Mouse (Mus musculus): ENCODE measurements around the gene Gm572.

The Gm572 gene

GRCm38 (mm10) chr4:148667006-148667755 lies 24.1 kb downstream of the Gm572 start:
- DNase-seq: no peak

GRCm38 (mm10) chr4:148671230-148671947 lies 28.3 kb downstream of the Gm572 start:
- DNase-seq: no peak

- DNase-seq: no peak
Measured at GRCm38 (mm10) chr4:148675043-148675442, 31.9 kb downstream of the Gm572 start.

- peak; percentile 27 to 31 for DNase-seq
Measured at GRCm38 (mm10) chr4:148676188-148676960, 33.3 kb downstream of the Gm572 start.

GRCm38 (mm10) chr4:148676961-148677637 lies 34.0 kb downstream of the Gm572 start:
- DNase-seq: peak in 1 of 2 experiments; percentile 31

- no peak for DNase-seq
Measured at GRCm38 (mm10) chr4:148678105-148678504, 35.0 kb downstream of the Gm572 start.

- no peak for DNase-seq
Measured at GRCm38 (mm10) chr4:148680505-148681067, 37.5 kb downstream of the Gm572 start.

- peak; percentile 81 to 85 for DNase-seq
Measured at GRCm38 (mm10) chr4:148681429-148681828, 38.3 kb downstream of the Gm572 start.

GRCm38 (mm10) chr4:148682961-148683360 lies 39.8 kb downstream of the Gm572 start:
- no peak for DNase-seq

GRCm38 (mm10) chr4:148683539-148683938 lies 40.4 kb downstream of the Gm572 start:
- DNase-seq: no peak

GRCm38 (mm10) chr4:148686491-148686941 lies 43.4 kb downstream of the Gm572 start:
- DNase-seq: no peak

- no peak for DNase-seq
Measured at GRCm38 (mm10) chr4:148688091-148688490, 45.0 kb downstream of the Gm572 start.

- no peak for DNase-seq
Measured at GRCm38 (mm10) chr4:148691185-148691584, 48.1 kb downstream of the Gm572 start.

- no peak for DNase-seq
Measured at GRCm38 (mm10) chr4:148693417-148693959, 50.4 kb downstream of the Gm572 start.

GRCm38 (mm10) chr4:148704756-148705155 lies 61.6 kb downstream of the Gm572 start:
- peak; percentile 69 for DNase-seq

GRCm38 (mm10) chr4:148708836-148709235 lies 65.7 kb downstream of the Gm572 start:
- no peak for DNase-seq

GRCm38 (mm10) chr4:148710446-148710845 lies 67.3 kb downstream of the Gm572 start:
- no peak for DNase-seq

GRCm38 (mm10) chr4:148711323-148711722 lies 68.2 kb downstream of the Gm572 start:
- no peak for DNase-seq

GRCm38 (mm10) chr4:148712632-148713031 lies 69.5 kb downstream of the Gm572 start:
- DNase-seq: no peak

GRCm38 (mm10) chr4:148714064-148714463 lies 70.9 kb downstream of the Gm572 start:
- DNase-seq: no peak

- no peak for DNase-seq
Measured at GRCm38 (mm10) chr4:148714739-148715138, 71.6 kb downstream of the Gm572 start.

- peak; percentile 24 to 29 for DNase-seq
Measured at GRCm38 (mm10) chr4:148715396-148715795, 72.3 kb downstream of the Gm572 start.

Data from cerebellum, postnatal 10 days (tissue).